Mouse (Mus musculus): ENCODE results near the gene Fgf15.

The Fgf15 gene

GRCm38 (mm10) chr7:144896294-144897218, at the start of gene Fgf15:
Fgf15 (plus strand) TSS chr7:144896531.
- DNase-seq (ENCODE audit: low spot score in 2 of 2), result peak in 1 of 2 experiments; percentile 8

- no peak for DNase-seq (ENCODE audit: low spot score in 2 of 2)
These were observed 49.3 kb upstream of the Fgf15 start, which contains the start of gene Fgf4 for GRCm38 (mm10) chr7:144847067-144847466. Fgf4 (plus strand) TSS chr7:144847367.

DNA sequence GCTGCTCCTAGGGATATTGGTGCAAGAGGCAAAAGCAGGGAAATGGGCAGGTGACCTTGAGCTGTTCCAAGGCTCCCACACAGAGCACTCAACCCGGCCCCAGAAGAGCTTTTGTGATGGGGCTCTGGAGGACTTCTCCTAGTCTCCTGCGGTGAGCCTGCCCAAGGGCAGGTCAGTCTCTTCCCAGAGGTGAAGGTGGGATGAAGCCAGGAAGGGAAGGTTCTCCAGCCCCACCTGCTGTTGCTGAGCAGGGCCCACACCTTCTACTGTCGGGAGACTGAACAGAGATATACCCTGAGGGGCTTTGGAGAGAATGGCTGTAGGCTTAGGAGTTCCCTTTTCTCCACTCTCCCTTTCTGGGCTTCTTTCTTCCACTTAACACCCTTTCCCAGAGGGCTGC, 45.0 kb upstream of the Fgf15 start:
- DNase-seq (ENCODE audit: low spot score in 2 of 2), result no peak

GRCm38 (mm10) chr7:144854966-144855365, 41.4 kb upstream of the Fgf15 start:
- no peak for DNase-seq (ENCODE audit: low spot score in 2 of 2)

DNA sequence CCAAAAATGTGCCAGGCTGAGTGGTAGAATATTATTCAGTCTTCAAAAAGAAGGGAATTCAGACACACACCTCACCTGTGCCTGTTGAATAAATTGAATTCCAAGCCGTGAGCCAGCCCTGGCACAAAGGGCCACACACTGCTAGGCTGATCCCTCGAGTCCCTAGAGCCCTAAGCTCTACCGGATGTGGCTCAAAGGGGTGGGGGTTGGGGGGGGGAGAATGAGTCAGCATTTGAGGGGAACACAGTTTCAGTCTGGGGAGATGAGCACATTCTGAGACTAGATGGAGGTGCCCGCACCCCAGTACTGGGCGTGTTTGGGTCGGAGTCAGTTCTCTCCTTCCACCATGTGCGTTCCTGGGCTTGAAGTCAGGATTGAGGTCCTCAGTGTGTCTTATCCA, 39.2 kb upstream of the Fgf15 start:
- no peak for DNase-seq (ENCODE audit: low spot score in 2 of 2)

DNA sequence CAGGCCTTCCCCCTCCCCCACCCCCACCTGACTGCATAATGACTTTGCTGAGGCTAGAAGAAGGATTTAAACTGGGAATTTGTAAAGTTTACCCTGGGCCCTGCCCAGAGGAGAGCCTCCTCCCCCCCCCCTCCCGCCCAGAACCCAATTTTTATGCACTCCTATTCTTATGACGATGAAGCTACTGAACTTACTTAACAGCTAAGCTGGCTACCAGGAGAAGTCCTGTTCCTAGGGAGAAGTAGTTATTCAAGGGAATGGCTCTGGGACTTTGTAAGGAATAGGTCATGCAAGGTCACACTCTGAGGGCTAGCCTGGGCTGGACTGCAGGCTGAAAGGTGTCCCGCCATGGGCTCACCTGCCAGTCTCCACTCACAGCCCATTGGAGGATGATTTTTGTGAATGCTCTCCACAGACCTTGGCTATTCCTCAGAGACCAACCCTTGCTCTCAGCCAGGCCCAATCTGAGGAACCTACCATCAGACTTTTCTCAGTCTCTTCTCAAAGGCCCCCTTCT, 38.4 kb upstream of the Fgf15 start:
- no peak for DNase-seq (ENCODE audit: low spot score in 2 of 2)

GRCm38 (mm10) chr7:144858702-144859101, 37.6 kb upstream of the Fgf15 start:
- DNase-seq (ENCODE audit: low spot score in 2 of 2), result no peak

GRCm38 (mm10) chr7:144861056-144861768, 35.1 kb upstream of the Fgf15 start:
- DNase-seq (ENCODE audit: low spot score in 2 of 2), result no peak

GRCm38 (mm10) chr7:144861769-144862070, 34.6 kb upstream of the Fgf15 start:
- no peak for DNase-seq (ENCODE audit: low spot score in 2 of 2)

DNA sequence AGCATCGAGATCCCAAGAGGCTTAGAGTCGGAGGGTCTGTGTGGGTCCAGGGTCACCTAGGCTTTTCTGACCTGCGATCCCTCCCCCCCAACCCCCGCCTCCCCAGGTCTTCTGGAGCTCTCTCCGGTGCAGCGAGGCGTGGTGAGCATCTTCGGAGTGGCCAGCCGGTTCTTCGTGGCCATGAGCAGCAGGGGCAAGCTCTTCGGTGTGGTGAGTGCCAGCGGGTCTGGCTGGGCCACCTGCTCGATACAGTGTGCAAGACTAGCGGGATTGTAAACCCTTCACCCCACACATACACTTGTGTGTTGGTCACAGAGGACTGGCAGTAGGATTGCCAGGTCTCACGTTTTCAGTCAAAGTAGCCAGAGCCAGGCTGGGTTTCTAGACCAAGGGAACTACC, 34.2 kb upstream of the Fgf15 start:
- DNase-seq (ENCODE audit: low spot score in 2 of 2), result no peak

DNA sequence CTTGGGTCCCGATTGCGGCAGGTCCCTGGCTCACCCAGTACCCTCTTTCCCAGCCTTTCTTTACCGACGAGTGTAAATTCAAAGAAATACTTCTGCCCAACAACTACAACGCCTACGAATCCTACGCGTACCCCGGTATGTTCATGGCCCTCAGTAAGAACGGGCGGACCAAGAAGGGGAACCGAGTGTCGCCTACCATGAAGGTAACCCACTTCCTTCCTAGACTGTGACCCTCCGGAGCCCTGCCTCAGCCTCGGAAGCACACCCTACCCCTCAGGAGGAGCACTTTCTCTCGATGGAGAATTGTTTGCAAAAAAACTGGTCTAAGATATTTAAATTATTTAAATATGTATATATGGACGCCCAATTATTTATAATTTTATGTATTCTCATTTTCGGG, 33.6 kb upstream of the Fgf15 start:
- DNase-seq (ENCODE audit: low spot score in 2 of 2), result no peak

DNA sequence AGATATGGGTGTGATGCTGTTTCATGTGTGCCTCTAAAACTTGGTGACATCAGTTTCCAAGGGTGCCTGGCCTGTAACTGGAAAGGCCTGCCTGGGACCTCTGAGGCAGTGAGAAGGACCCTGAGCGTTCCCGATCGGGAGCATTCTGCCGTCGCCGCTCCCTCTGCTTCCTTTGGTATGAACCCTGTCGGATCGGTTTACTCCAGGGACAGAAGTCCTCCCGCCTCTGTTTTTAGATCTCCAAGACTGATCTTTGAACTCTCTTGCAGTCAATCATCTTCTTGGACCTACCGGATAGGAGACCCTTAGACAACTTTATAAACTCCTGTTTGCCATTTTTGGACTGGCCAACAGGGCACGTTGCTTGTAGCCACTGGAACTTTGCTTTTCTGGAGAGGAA, 33.1 kb upstream of the Fgf15 start:
- no peak for DNase-seq (ENCODE audit: low spot score in 2 of 2)

DNA sequence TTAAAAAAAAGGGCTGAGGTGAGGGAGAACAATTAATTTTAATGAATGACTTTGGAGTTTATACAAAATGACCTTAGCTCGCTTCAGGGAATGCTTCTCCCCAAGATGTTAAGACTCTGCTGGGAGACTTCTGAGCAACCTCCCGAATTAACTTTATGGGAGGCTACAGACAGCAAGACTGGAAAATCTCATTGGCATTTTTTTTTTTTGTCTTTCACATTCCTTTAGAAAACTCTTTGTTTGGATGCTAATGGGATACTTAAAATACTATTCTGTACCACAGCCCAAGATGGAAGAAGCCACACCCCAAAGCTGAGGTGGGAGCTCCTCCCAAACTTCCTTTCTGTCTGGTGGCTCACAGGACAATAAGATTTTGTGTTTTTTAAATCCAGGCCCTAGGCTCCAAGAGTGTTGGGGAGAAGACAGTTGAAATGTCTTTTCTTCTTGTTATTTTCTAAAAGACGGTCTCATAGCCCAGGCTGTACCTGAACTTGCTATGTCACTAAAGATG, 32.1 kb upstream of the Fgf15 start:
- DNase-seq (ENCODE audit: low spot score in 2 of 2), result no peak

DNA sequence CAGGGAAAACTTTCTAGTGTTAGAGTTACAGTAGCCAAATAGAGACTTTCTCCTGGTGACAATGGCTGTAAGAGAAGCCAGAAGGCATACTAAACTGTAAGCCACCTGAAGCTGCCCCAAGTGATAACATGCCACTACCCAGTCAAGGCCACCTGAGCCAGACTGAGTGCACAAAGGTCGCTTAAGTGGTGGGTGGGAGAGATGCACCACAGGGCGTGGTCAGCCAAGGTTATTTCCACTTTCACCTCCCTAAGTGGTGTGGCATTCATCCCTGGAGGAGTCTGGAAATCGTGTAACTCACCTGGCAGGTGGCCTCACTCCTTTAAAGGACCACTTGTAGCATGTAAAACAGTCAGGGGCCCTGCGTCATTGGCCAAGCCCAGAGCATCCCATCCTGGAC, 29.2 kb upstream of the Fgf15 start:
- no peak for DNase-seq (ENCODE audit: low spot score in 2 of 2)

DNA sequence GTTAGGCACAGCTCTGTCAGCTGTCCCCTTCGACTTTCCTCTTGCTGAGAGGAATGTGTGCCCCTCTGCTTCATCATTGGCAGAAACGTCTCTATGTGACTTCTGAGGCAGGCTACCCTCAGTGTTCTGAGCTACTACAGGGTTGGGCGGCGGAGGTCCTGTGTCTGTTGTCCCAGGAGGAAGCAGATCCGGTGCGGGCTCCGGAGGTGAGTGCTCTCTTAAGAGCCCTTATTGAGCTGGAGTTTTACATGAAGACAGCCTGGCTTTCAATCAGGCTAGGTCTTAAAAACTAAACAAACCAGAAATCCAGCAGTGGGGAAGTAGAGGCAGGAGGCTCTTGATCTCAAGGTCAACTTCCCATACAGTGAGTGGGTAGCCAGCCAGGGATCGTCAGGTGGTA, 28.7 kb upstream of the Fgf15 start:
- no peak for DNase-seq (ENCODE audit: low spot score in 2 of 2)

DNA sequence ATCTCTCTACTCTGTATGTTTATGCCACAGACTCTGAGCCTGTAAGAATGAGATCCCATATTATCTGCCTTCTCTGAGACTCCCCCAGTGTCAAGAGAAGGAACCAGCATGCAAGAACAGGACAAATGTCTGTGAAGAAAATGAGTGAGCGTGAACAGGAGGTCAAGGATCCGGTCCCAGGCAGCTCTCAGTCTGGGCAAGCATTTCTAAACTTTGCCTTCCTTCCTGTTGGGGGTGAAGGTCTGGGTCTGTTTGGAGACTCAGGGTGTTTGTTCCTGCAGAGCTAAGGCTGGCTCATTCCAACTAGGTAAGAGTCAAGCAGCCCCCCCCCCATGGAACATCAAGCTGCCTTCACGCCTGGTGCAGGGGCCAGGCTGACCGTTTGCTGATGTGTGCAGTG, 23.9 kb upstream of the Fgf15 start:
- no peak for DNase-seq (ENCODE audit: low spot score in 2 of 2)

- no peak for DNase-seq (ENCODE audit: low spot score in 2 of 2)
These were observed 23.2 kb upstream of the Fgf15 start for GRCm38 (mm10) chr7:144873160-144873559.

- no peak for DNase-seq (ENCODE audit: low spot score in 2 of 2)
These were observed 22.1 kb upstream of the Fgf15 start for GRCm38 (mm10) chr7:144874226-144874625.

- DNase-seq (ENCODE audit: low spot score in 2 of 2), result no peak
These were observed 17.9 kb upstream of the Fgf15 start for GRCm38 (mm10) chr7:144878401-144878800.

- no peak for DNase-seq (ENCODE audit: low spot score in 2 of 2)
These were observed 13.2 kb upstream of the Fgf15 start for GRCm38 (mm10) chr7:144883106-144883505.

DNA sequence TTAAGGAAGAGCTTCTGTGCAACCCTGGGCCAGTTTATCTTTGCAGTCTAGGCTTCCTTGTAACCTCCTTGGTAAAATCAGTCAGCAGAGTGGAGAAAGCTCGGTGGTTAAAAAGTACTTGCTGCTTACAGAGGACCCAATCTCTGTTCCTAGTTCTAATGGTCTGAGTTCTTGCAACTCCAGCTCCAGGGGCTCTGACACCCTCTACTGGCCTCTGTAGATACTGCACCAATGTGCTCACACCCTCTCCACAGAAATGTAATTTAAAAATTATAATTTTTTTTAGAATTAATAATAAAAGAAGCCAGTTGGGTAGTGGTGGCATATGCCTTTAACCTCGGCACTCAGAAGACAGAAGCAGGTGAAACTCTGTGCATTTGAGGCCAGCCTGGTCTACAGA, 8.7 kb upstream of the Fgf15 start:
- DNase-seq (ENCODE audit: low spot score in 2 of 2), result no peak

DNA sequence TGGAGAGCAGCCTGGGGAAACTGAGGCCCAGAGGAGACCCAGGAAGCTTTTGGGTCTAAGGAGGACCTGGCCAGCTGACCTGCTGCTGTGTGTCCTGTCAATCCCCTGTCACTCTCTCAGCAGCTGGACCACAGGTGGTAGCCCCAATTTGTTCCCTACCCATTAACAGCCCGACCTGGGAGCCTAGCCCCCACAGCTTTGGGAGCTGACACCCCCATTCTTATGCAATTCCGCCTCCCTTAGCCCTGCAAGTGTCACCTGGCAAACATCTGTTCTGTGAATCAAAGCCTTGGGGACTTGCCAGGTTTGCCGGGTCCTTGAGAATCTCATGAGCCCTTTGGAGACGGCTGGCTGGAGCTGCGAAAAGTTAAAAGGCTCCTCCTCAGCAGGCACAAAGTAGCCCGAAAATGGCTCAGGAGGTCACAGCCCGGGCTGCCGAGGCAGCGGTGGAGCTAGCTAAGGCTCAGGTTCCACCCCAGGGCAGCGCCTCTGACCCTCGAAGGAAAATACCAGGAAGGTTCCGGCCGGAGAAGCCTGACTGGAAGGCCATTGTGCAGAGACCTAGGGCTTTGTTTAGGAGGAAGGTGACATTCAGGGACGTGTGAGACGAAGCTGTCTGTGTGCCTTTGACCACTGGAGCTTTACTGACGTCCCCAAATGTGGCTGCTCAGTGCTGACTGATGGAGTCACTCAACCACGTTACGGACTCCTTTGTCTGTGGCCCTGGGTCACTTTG, 7.6 kb upstream of the Fgf15 start:
- no peak for DNase-seq (ENCODE audit: low spot score in 2 of 2)

Data from frontal cortex, postnatal 36 days (tissue).